Mouse (Mus musculus): ENCODE data around the gene Fli1. TPM values are rescaled to one million over a fixed set of nuclear protein-coding genes. Genes with fewer than 3 reads are reported as not detected.

The Fli1 gene
- polyA plus RNA-seq, 1 experiment from 2014 or later, result 11.5 TPM

DNA sequence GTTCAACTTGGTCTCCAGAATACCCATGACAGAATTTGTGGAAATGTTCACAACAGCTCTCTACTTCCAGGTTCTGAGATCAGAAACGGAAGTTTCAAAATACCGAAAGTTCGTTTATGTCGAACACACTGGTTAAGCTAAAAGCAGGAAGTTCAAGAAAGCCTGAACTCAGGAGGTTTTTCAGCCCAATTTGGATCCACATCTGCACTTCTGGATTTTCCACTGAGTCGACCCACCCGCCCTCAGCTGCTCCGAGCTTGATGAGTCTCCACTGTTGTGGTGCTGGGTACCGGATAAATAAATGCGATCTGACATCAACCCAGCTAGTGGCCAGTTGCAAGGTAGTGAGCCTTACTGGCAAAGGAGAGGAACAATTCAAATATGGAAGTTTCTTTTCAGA lies 26.0 kb downstream of the Fli1 start:
- Histone ChIP-seq H3K9me3 (ENCODE audit: low read length) (no peaks in the 10 kb centered on the region), H3K36me3 (replicated peaks; ENCODE audit: insufficient read depth, low read length) (0 out of 2 replicates have a peak, but pooled peaks cover 3% of the 10 kb centered on the region), H3K4me1 (ENCODE audit: insufficient read depth) (peaks cover 56% of the 10 kb centered on the region), H3K4me3 (ENCODE audit: low read depth, low read length) (0 out of 2 replicates have a peak overlapping the region, but pooled peaks have one; percentile 17), H3K27ac (ENCODE audit: low read depth) (peak overlapping the region; percentile 64), H3K27me3 (ENCODE audit: insufficient read depth, low read length) (no peaks in the 10 kb centered on the region), H3K4me2 (ENCODE audit: low read depth, low read length) (peak overlapping the region; percentile 56), H3K9ac (replicated peaks) (no peak overlapping the region)
- 29% methylated on average over 9 of the region's 9 CpGs for WGBS (ENCODE audit: insufficient replicate concordance)
- ATAC-seq, result peak; percentile 38
- no peak for TF ChIP-seq CTCF (IDR thresholded peaks at IDR 0.05; ENCODE audit: low read depth)
- no peak for TF ChIP-seq EP300 (IDR thresholded peaks at IDR 0.05; ENCODE audit: low read depth)
- no peak for DNase-seq

- WGBS (ENCODE audit: insufficient replicate concordance), result 38% methylated on average over 10 of the region's 10 CpGs
- 0 out of 2 replicates have a peak, but pooled peaks cover 3% of the 10 kb centered on the region for H3K36me3 ChIP-seq (replicated peaks; ENCODE audit: insufficient read depth, low read length)
- peak overlapping the region; percentile 56 for H3K4me2 ChIP-seq (ENCODE audit: low read depth, low read length)
- peak; percentile 57 for ATAC-seq
- peaks cover 56% of the 10 kb centered on the region for H3K4me1 ChIP-seq (ENCODE audit: insufficient read depth)
- peak; percentile 63 for DNase-seq
- H3K27ac ChIP-seq (ENCODE audit: low read depth), result peak overlapping the region; percentile 64
- TF ChIP-seq CTCF (IDR thresholded peaks at IDR 0.05; ENCODE audit: low read depth), result no peak
- no peak for TF ChIP-seq EP300 (IDR thresholded peaks at IDR 0.05; ENCODE audit: low read depth)
- 0 out of 2 replicates have a peak overlapping the region, but pooled peaks have one; percentile 17 for H3K4me3 ChIP-seq (ENCODE audit: low read depth, low read length)
- H3K9me3 ChIP-seq (ENCODE audit: low read length), result no peaks in the 10 kb centered on the region
- no peaks in the 10 kb centered on the region for H3K27me3 ChIP-seq (ENCODE audit: insufficient read depth, low read length)
- H3K9ac ChIP-seq (replicated peaks), result no peak overlapping the region
Measured at GRCm38 (mm10) chr9:32515894-32516686, 26.6 kb downstream of the Fli1 start.

DNA sequence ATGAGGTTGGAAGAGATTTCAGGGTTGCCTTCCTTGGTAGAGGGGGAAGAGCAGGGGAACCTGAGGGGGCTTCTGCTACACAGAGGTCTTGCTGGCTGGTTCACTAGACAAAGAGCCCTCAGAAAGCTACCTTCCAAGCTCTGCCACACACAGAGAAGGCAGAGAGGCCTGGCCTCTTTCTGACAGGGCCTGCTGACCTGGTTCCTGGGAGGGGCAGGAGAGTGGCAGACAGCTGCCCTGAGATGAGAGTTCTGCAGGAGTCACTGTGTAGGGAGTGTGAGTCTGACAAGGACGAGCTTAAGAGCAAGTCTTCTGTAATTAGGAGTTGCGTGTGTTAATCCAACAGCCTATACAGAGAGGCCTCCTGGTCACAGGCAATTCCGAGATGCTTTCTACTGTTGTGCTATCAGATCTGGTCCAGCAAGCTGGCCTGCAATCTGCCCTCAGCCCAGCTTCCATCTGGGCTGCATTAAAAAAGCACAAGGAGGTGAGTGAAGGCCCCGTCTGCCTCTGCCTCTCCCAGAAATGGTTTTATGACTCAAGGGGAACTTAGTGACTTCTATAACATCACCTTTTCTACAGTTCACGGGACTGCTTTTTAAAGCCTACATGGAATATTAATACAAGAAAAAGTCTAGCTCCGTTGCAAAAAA lies 28.1 kb downstream of the Fli1 start:
- H3K9ac ChIP-seq (replicated peaks), result no peak overlapping the region
- 60% methylated on average over 6 of the region's 6 CpGs for WGBS (ENCODE audit: insufficient replicate concordance)
- no peak overlapping the region for H3K4me2 ChIP-seq (ENCODE audit: low read depth, low read length)
- peak overlapping the region; percentile 44; the same call in 1 of the 2 replicates for H3K27ac ChIP-seq (ENCODE audit: low read depth)
- H3K4me1 ChIP-seq (ENCODE audit: insufficient read depth), result peaks cover 54% of the 10 kb centered on the region
- H3K9me3 ChIP-seq (ENCODE audit: low read length), result no peaks in the 10 kb centered on the region
- ATAC-seq, result no peak
- no peaks in the 10 kb centered on the region for H3K27me3 ChIP-seq (ENCODE audit: insufficient read depth, low read length)
- H3K4me3 ChIP-seq (ENCODE audit: low read depth, low read length), result no peak overlapping the region
- TF ChIP-seq EP300 (IDR thresholded peaks at IDR 0.05; ENCODE audit: low read depth) (no peak), CTCF (IDR thresholded peaks at IDR 0.05; ENCODE audit: low read depth) (no peak)
- no peak for DNase-seq
- 0 out of 2 replicates have a peak, but pooled peaks cover 3% of the 10 kb centered on the region for H3K36me3 ChIP-seq (replicated peaks; ENCODE audit: insufficient read depth, low read length)

- TF ChIP-seq EP300 (IDR thresholded peaks at IDR 0.05; ENCODE audit: low read depth) (no peak), CTCF (IDR thresholded peaks at IDR 0.05; ENCODE audit: low read depth) (no peak)
- ATAC-seq, result no peak
- Histone ChIP-seq H3K27ac (ENCODE audit: low read depth) (no peak overlapping the region), H3K27me3 (ENCODE audit: insufficient read depth, low read length) (no peaks in the 10 kb centered on the region), H3K4me1 (ENCODE audit: insufficient read depth) (peaks cover 45% of the 10 kb centered on the region), H3K9me3 (ENCODE audit: low read length) (no peaks in the 10 kb centered on the region), H3K36me3 (replicated peaks; ENCODE audit: insufficient read depth, low read length) (0 out of 2 replicates have a peak, but pooled peaks cover 3% of the 10 kb centered on the region), H3K4me2 (ENCODE audit: low read depth, low read length) (no peak overlapping the region), H3K9ac (replicated peaks) (no peak overlapping the region), H3K4me3 (ENCODE audit: low read depth, low read length) (no peak overlapping the region)
- WGBS (ENCODE audit: insufficient replicate concordance), result 55% methylated on average over 2 of the region's 2 CpGs
- DNase-seq, result no peak
Measured at GRCm38 (mm10) chr9:32513471-32513870, 29.2 kb downstream of the Fli1 start.

DNA sequence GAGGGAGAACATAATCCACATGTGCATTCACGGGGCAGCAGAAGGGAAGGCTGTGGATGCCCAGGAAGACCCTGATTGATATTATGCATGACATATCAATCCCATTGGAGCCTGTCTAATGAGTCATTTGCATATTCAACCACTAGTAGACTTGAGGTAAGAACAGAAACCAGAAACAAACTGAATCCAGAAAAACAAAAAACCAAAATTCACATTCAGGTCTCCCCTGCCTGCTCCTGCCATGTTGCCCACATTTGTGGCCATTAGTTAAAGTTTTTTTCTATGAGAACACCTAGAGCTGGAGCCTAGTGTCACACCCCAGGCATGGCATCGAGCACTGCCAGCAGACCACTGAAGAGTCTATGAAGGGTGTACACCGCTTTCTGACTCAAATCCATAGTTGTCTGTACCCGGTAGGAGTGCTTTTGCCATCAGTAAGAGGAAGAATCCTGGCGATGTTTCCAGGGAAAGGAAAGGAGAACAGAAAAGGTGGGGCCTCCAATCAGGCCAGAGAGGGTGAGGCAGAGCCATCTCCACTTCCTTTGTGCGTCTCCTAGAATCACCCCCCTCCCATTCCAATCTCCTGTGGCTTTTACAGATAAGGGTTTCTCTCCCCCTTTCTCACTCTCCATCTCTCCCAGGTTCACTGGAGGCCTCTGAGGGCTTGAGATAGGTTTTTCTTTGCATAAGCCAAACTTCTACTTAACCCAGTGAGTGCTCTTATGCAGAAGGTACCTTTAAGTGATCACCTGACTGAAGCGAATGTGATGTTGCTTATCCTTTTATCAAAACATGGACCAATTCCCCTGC lies 32.0 kb downstream of the Fli1 start:
- DNase-seq, result no peak
- Histone ChIP-seq H3K9ac (replicated peaks) (no peak overlapping the region), H3K9me3 (ENCODE audit: low read length) (no peaks in the 10 kb centered on the region), H3K27me3 (ENCODE audit: insufficient read depth, low read length) (no peaks in the 10 kb centered on the region), H3K4me1 (ENCODE audit: insufficient read depth) (peaks cover 58% of the 10 kb centered on the region), H3K4me2 (ENCODE audit: low read depth, low read length) (peak overlapping the region; percentile 57), H3K36me3 (replicated peaks; ENCODE audit: insufficient read depth, low read length) (no peaks in the 10 kb centered on the region), H3K27ac (ENCODE audit: low read depth) (peak overlapping the region; percentile 84), H3K4me3 (ENCODE audit: low read depth, low read length) (no peak overlapping the region)
- no peak for TF ChIP-seq EP300 (IDR thresholded peaks at IDR 0.05; ENCODE audit: low read depth)
- no peak for TF ChIP-seq CTCF (IDR thresholded peaks at IDR 0.05; ENCODE audit: low read depth)
- 47% methylated on average over 7 of the region's 7 CpGs for WGBS (ENCODE audit: insufficient replicate concordance)
- no peak for ATAC-seq
